Mouse (Mus musculus) left cerebral cortex, adult 18-20 months (tissue): ENCODE results near the gene Rdh9. TPM values are rescaled to one million over a fixed set of nuclear protein-coding genes. Genes with fewer than 3 reads are reported as not detected.
"Not testable (repeated sequence)": the region's sequence is repeated elsewhere in the genome, so short reads cannot be mapped to it uniquely, and the experiment has no call there.

Experiments
- DNase-seq, 2 experiments: peaks; one replicate each; pipeline ENCODE4 v3.0.0; 2021 to 2022; ENCODE audit warnings: low spot score in 2 of 2, mixed read lengths in 1 of 2
- total RNA-seq, 2 experiments: library from RNA; stranded (reverse); gene quantifications; 2 replicates each; pipeline ENCODE4 v1.2.3; 2021

Gene Rdh9
- total RNA-seq, 2 experiments from 2014 or later, result 0.30 to 0.65 TPM

GRCm38 (mm10) chr10:127755770-127756468 lies 20.3 kb upstream of the Rdh9 start:
- DNase-seq, result peak in 1 of 2 experiments; percentile 0

- DNase-seq, result no peak
Measured at GRCm38 (mm10) chr10:127759181-127760110, 16.7 kb upstream of the Rdh9 start, which contains the start of the genes Rdh1 and Rdh16f1. Gene Rdh1, plus strand, starts transcription at chr10:127759721. Gene Rdh16f1, plus strand, starts transcription at chr10:127759787.

DNA sequence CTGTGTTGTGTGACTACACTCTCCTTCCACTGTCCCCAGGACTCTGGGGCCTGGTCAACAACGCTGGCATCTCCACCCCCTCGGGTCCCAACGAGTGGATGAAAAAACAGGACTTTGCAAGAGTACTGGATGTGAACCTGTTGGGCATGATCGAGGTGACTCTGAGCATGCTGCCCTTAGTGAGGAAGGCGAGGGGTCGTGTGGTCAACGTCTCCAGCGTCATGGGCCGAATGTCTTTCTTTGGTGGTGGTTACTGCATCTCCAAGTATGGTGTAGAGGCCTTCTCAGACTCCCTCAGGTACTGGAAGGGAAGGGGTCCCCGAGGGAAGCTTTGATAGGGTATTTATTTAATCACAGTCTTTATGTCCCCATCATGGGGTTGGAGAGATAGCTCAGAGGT lies 13.3 kb upstream of the Rdh9 start:
- not testable (repeated sequence) for DNase-seq

- DNase-seq, result no peak
Measured at GRCm38 (mm10) chr10:127763914-127764680, 12.1 kb upstream of the Rdh9 start.

DNA sequence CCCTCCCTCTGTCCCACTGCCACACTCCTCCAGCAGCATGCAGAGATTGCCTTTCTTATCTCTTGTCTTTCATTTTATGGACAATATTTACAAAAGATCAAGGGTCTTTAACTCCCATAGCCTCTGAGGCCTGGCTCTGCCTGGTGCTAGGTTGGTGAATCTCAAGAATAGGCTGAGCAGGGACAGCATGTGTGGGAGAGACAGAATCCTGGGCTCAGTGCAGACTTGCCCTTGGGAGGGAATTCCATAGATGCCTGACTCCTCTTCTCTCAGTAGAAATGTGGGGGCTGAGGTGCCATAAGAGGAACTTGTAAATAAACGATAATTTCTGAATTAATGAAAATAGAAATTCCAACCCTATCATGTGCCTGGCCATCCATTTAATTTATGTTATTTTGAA lies 9.6 kb upstream of the Rdh9 start:
- no peak for DNase-seq

DNA sequence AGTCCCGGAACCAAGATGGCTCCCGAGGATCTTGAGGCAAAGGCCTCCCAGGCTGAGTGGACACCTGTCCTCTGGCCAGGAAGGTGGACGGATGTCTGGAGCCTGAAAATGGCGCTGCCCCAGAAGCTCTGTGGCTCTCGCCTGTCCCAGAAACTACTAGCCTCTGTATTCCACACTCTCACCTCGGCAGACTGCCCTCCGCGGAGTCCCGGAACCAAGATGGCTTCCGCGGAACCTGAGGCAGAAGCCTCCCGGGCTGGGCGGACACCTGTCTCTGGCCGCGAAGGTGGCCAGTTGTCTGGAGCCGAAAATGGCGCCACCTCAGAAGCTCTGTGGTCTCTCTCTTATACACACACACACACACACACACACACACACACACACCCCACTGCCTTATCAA lies 6.1 kb downstream of the Rdh9 start:
- DNase-seq, result not testable (repeated sequence)

DNA sequence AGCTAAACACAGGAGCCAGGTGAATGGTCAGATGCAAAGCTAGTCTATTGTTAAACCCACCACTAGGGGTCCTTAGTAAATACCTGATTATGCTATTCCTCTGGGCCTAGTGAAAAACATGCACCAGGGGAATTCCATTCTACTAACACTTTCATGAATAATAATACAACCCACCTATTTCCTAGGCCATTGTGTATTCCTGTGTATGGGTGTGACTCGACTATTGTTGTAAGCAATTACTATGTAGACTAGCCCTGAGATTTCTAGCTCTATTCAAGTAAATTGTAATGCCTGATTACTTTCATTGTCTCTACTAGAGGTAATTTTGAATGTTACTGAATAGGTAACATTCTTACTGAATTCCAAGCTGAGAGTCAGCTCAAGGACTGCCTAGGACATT lies 9.2 kb downstream of the Rdh9 start:
- DNase-seq, result not testable (repeated sequence)

GRCm38 (mm10) chr10:127799295-127799694 lies 23.1 kb downstream of the Rdh9 start:
- no peak for DNase-seq

- no peak for DNase-seq
Measured at GRCm38 (mm10) chr10:127800891-127801290, 24.7 kb downstream of the Rdh9 start, which contains the start of gene Rdh16. Gene Rdh16, plus strand, starts transcription at chr10:127801152.

DNA sequence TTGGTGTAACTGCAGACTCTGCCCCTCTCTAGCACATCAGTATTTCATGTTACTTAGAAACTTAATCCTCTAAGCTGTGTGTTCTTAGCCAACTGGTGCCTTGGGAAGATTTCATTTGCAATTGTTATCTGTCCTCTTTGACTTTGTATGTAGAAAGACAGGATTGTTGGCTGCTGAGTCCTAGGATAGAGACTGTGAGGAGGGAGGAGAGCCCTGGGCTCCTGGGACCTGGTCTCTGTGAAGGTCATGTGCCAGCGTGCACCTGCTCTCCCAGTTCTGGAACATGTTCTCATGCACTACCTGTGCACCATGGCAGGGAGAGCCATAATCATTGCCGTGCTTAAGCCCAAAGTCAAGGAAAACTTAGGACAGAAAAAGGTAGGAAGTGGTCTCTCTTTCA lies 25.4 kb downstream of the Rdh9 start:
- no peak for DNase-seq

- DNase-seq, result no peak
Measured at GRCm38 (mm10) chr10:127802236-127802635, 26.1 kb downstream of the Rdh9 start.

- DNase-seq, result no peak
Measured at GRCm38 (mm10) chr10:127804416-127804815, 28.2 kb downstream of the Rdh9 start.

DNA sequence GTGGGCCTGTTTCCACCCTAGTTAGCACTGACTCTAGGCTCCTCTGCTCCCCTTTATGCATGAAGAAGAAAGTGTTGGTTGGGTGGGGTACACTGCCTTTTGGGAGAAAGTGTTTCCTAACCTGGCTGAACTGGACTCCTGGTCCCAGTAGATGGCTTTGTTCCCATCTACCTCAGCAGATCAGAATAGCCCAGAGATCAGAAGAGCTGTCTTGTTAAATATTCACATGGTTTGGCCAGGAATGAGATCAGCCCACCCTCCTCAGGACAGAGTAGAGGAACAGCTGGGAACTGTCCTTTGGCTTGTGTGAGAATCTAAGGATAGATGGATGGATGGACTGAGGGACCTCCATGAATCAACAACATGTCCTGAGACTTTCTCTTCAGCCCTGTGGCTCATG lies 39.7 kb downstream of the Rdh9 start:
- no peak for DNase-seq

- not testable (repeated sequence) for DNase-seq
Measured at GRCm38 (mm10) chr10:127817268-127817910, 41.2 kb downstream of the Rdh9 start.

DNA sequence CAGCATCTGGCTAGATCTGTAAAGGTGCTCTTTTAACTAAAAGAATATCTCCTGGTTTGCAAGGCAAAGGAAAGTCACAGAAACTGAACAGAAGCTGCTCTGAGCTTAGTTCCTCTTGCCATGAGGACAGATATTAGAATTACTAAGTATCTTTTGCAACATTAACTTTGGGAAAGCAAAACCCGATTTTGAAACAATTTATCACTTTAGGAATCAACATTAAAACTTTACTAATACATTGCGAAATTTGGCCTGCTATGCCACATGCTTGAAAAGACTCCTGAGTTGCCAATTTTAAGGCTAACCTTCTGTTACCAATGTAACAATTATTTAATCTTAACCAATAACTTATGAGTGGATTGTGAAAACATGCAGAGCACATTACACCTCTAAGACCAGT lies 45.6 kb downstream of the Rdh9 start:
- not testable (repeated sequence) for DNase-seq

DNA sequence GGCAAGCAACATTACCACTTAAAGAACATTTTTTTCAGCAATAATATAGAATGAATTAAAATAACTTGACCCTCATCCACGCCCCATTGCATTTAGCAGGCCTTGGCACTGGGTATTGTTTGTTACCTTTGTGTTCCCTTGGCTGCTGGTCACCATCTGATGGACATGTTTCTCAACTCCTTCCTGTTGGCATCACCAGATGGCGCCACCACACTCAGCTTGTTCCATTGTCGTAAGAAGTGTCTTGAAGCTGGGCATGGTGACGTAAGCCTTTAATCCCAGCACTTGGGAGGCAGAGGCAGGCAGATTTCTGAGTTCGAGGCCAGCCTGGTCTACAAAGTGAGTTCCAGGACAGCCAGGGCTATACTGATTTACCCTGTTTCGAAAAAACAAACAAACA lies 49.2 kb downstream of the Rdh9 start:
- DNase-seq, result peak in 1 of 2 experiments; percentile 7

DNA sequence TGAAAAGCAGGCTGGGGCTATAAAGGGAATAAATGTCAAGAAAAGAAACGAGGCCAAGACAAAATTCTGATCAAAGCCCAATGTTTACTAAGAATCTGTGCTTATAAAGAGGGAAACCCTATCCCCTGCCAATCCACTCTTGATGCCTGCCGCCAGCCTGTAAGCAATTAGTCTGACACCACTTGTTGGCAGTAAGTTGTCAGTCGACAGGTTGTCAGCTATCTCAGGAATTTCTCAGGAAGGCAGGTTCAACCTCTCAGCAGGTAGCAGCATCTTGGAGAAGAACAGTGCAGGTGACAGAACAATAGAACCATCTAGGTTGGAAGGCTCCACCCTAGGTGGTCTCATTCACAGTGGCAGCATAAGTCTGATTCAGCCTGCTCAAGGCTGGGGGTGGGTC lies 52.9 kb downstream of the Rdh9 start:
- DNase-seq, result no peak

GRCm38 (mm10) chr10:127834186-127834585 lies 58.0 kb downstream of the Rdh9 start:
- DNase-seq, result not testable (repeated sequence)

GRCm38 (mm10) chr10:127835292-127835691 lies 59.1 kb downstream of the Rdh9 start:
- DNase-seq, result no peak

GRCm38 (mm10) chr10:127837793-127838192 lies 61.6 kb downstream of the Rdh9 start:
- DNase-seq, result not testable (repeated sequence)

- peak in 1 of 2 experiments; percentile 4 for DNase-seq
Measured at GRCm38 (mm10) chr10:127838539-127838938, 62.4 kb downstream of the Rdh9 start.
